Mouse (Mus musculus) left cerebral cortex, adult 11 months (tissue): ENCODE data around the gene Ifrd2.

Source experiments
- DNase-seq: peaks from one replicate; pipeline ENCODE4 v3.0.0; 2022; ENCODE audit warnings: low spot score

Gene Ifrd2

GRCm38 (mm10) chr9:107575579-107576356 is 11.7 kb upstream of the Ifrd2 start:
- no peak for DNase-seq

DNA sequence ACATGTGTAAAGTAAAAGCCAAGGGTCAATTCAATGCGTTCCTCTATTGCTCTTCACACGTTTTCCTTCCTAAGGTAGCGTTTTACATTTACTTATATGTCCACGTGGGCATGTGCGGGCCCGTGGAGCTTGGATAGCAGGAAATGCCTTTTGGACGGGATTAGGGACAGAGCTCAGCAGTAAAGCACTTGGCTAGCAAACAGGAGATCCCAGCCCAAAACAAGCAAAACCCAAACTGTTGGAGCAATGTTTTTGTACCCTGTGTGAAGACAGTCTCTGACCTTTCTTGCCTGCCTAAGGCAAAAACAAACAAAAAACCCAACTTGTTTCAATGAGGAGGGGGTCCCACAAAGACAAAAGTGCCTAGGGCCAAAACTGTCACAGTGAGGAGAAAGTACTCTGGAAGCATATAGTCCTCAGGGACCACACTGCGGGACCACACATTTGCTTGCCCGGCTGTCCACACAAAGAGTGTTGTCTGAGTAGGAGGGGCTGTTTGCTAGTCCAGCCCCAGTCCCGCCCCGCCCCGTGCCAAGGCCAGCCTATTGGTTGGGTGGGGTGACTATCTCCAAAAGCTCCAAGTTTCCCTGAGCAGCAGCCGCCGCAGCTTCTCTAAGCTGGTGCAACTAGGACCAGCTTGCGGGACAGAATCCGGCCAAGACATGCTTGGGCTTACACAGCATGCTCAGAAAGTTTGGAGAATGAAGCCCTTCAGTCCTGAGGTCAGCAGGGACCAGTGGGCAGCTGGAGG is 10.9 kb upstream of the Ifrd2 start, which contains the start of gene Hyal1:
TSS of gene Hyal1 (plus strand) at position 571 of the 751 bp plus-strand sequence.
- DNase-seq, result no peak

- DNase-seq, result no peak
These were observed 9.6 kb upstream of the Ifrd2 start for GRCm38 (mm10) chr9:107577871-107578270.

GRCm38 (mm10) chr9:107578587-107578986 is 8.9 kb upstream of the Ifrd2 start, which contains the start of gene Naa80:
Naa80 (plus strand) TSS chr9:107578887.
- no peak for DNase-seq

DNA sequence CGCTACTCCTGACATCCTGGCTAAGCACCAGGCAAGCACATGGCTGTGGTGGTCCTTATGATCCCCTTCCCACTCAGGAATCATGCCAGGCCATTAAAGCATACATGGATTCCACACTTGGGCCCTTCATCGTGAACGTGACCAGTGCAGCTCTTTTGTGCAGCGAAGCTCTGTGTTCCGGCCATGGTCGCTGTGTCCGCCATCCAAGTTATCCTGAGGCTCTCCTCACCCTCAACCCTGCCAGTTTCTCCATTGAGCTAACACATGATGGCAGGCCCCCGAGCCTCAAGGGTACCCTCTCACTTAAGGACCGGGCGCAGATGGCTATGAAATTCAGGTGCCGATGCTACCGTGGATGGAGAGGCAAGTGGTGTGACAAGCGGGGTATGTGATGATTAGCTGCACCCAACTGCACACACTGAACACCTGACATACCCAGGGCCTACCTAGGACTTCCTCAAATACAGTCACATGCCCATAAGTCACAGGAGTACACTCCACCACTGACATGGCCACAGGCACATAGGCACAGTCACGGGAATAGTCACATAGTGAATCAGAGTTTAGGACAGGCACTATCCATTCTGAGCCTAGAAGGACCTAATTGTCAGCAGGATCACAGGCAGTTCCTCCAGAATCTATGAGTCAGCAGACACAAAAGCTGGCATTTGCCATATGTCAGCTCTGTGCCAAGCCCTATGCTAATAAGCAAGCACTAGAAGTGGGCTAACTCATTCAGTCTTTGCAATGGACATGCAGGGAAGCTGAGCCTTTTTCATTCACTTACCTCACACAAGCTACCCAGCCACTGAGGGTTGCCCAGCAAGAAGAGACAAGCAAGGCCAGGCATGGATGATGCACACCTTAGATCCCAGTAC is 8.2 kb upstream of the Ifrd2 start:
- no peak for DNase-seq

- peak; percentile 79 for DNase-seq
These were observed 6.7 kb upstream of the Ifrd2 start, which contains the start of gene Hyal3 for GRCm38 (mm10) chr9:107580501-107581317. Hyal3 (plus strand) TSS chr9:107580818.

DNA sequence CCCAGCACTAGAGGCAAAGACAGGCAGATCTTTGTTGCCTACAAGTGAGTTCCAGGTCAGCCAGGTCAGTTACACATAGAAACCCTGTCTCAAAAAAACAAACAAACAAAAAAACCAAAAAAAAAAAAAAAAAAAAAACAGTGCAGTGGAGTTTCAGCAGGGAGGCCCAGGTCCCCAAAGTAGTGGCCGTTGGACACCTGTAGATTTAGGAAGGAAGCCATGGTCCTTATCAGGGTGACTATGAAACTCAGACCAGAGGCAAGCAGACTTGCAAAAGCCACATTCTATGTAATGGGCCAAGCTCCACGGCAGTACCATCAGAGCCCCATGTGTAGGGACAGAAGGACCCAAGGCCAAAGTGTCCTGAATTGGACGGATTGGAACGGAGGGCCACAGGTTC is 5.9 kb upstream of the Ifrd2 start:
- no peak for DNase-seq

- DNase-seq, result no peak
These were observed 4.9 kb upstream of the Ifrd2 start for GRCm38 (mm10) chr9:107582509-107583062.

DNA sequence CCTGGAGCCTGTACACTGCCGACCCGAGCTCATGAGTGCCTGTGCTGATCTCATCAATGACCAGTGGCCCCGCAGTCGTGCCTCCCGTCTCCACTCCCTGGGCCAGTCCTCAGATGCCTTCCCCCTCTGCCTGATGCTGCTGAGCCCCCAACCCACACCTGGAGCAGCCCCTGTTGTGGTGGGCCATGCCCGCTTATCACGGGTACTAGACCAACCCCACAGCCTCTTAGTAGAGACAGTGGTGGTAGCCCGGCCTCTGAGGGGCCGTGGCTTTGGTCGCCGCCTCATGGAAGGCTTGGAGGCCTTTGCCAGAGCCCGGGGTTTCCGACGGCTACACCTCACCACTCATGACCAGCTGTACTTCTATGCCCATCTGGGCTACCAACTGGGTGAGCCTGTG is 4.3 kb upstream of the Ifrd2 start:
- DNase-seq, result no peak

DNA sequence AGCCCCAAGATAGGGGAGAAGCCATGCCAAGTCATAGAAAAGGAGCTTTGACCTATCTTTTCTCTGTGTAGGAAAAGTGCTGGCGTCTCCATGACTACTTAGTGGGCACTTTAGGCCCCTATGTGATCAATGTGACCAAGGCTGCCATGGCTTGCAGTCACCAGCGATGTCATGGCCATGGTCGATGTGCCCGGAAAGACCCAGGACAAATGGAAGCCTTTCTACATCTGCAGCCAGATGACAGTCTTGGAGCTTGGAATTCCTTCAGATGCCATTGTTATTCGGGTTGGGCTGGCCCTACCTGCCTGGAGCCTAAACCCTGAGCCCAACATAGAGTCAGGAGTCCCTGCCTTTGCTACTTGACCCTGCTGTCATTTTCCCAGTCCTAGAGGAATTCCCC is 938 bp upstream of the Ifrd2 start:
- DNase-seq, result no peak

GRCm38 (mm10) chr9:107587833-107588639 is 594 bp downstream of the Ifrd2 start:
- no peak for DNase-seq

- no peak for DNase-seq
These were observed 2.8 kb downstream of the Ifrd2 start for GRCm38 (mm10) chr9:107590058-107590772.

DNA sequence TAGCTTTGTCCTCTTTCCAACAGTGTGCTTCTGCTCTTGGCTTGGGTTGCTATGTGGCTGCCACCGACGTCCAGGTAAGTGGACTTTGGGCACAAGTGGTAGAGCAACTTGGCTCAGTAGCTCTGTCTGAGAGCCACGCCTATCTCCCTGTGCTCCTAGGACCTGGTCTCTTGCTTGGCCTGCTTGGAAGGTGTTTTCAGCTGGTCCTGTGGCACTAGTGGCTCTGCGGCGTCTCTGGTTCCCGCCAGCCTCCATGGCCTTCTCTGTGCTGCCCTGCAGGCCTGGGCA is 3.3 kb downstream of the Ifrd2 start:
- no peak for DNase-seq

DNA sequence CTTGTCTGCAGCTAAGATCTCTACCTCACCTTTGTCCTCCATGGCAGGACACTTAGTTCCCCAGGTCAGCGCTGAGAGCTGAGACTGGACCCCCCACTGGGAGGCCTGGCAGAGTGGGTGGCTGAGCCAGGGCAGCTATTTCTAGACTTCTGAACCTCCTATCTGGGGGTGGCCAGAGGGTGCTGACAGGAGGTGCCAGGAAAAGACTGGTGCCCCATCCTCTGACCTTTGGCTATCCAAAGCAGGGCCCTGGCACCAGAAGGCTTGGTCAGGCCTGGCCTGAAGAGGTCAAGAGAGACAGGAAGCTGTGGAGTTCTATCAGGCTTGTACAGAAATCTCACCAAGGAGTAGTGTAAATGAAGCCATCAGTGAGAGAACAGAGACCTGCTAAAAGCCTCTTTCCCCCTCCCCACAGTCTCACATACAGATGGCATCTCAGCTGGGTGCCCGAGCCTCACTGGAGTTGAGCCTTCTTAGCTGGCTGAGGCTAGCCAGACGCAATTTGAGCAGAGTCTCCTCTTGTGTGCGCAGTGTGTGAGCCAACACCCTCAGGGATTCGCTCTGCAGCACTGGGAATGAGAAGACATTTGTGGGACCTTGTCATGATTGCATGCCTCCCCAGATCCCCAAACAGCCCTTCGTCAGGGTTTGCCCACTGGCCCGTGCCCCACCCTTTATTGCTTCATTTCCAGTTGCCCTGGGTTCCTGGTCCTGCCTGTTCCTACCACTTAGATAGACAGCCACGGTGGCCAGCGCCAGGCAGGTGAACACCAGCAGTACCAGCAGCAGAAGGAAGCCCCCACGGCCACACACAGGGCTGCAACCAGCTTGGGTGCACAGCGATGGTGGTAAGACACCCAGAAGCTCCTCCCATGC is 5.9 kb downstream of the Ifrd2 start:
- DNase-seq, result no peak

DNA sequence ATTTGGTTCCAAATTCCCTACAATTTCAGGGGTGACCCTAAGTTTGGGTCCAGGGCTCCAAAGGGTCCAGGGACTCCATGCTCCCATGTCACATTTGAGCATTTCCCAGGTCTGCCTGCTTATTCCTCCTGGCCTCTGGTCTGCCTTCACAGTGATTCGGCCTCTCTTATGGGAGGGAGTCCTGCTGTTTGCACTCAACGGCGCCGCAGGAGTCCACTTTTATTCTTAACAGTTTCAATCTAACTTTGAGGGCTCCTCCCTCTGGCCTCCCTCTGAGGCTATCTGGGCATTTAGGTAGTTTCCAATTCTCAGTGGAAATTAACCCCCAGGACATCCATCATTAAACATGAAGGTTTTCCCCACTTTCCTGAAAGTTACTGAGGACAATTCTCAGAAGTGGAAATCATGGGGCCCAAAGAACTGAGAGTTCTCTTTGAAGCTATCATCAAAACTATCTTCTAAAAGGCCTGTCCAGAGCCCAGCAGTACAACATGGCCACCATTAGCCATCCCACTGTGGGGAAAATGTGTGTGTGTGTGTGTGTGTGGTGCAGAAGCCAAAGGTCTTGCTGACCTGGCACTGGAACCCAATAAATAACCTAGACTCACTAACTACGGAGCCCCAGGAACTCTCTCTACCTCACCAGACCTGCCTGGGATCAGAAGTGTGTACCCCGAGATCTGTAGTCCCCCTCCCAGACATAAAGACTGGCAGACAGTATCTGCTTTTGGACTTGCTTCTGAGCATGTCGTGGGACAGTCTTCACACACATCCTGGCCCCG is 7.0 kb downstream of the Ifrd2 start:
- no peak for DNase-seq

DNA sequence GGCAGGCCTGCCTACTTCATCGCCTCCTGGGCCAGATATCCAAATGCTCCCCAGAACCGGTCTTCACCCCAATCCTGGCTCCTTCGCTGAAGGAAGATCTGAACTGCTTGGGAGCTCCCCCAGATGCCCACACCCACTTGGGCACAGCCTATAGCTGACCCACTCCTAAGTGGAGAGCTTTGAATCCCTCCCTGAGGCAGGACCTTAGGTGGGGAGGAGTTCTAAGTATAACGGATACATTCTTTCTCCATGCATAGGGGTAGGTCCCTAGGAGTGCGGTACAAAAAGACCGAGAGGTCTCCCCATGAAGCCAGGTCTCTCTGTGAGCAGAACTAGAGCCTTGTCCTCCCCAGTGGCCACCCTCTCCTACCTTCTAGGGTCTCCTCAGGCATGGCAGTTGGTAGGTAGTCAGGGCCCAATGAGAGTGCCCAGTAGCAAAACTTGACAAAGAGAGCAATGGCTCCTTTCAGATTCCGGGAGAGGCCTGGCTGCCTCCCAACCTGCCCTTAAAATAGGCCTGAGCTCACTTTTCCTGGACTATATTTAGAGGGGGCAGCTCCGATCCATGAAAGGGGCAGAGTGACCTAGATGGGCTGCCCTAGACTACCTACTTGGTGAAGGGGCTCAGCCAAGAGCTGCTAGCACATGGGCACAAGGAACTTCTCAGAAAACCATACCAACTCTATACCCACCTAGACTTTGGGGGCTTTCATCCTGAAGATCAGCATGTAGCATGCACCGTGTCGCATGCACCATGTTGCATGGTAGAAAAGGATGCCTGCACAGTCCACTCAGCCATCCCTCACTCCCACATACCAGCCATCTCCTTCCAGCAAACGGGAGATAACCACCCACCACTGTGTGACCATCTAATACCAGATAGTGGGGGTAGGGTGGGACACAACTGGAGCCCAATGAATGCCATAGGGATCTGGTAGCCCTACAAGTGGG is 9.5 kb downstream of the Ifrd2 start:
- no peak for DNase-seq

DNA sequence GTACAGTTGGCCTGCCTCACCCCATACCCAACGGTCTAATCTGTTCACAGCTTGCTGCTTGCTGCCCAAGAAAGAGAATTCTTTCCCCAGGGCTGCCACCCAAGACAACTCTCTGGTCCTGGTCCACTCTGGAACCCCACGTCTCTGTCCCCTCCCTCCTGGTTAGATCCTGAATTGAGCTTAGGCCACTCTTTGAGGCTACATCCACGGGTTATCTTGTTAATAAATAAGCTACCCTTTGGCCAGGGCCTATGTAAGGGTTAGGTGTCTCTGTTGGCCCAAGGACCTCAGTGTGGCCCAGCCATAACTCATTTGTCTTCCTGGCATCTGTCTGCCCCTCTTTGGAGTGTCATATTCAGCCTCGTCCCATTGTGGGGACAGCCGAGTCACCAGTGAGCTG is 10.9 kb downstream of the Ifrd2 start:
- no peak for DNase-seq
